Mouse (Mus musculus): ENCODE results near the gene Dcp1b. TPM values are rescaled to one million over a fixed set of nuclear protein-coding genes. Genes with fewer than 3 reads are reported as not detected.

Dcp1b gene
- polyA plus RNA-seq, 1 experiment from 2014 or later = 11.1 TPM

GRCm38 (mm10) chr6:119246082-119246481 is 71.0 kb downstream of the Dcp1b start:
- 60% methylated on average over 2 of the region's 2 CpGs for WGBS
- Histone ChIP-seq H3K9ac (ENCODE audit: low read length) (no peak overlapping the region), H3K9me3 (ENCODE audit: control insufficient read depth, low read length) (peaks cover 5% of the 10 kb centered on the region; the same call in 1 of the 2 replicates)

GRCm38 (mm10) chr6:119248578-119248977 is 73.5 kb downstream of the Dcp1b start:
- no peak overlapping the region for H3K4me3 ChIP-seq (ENCODE audit: low read depth, low read length)
- ATAC-seq (replicated peaks; ENCODE audit: low FRiP score, low TSS enrichment, low read depth) = no peak
- H3K27me3 ChIP-seq (replicated peaks; ENCODE audit: control insufficient read depth, insufficient read depth, low read length) = no peaks in the 10 kb centered on the region
- peaks cover 5% of the 10 kb centered on the region; the same call in 1 of the 2 replicates for H3K9me3 ChIP-seq (ENCODE audit: control insufficient read depth, low read length)
- DNase-seq (ENCODE audit: low spot score) = no peak
- no peak overlapping the region for H3K27ac ChIP-seq (ENCODE audit: low read depth)
- H3K4me2 ChIP-seq (ENCODE audit: low read length) = no peak overlapping the region
- H3K36me3 ChIP-seq (ENCODE audit: control insufficient read depth, insufficient read depth, low read length) = no peaks in the 10 kb centered on the region
- no peaks in the 10 kb centered on the region for H3K4me1 ChIP-seq (replicated peaks; ENCODE audit: control insufficient read depth, insufficient read depth, low read length)
- WGBS = 88% methylated on average over 3 of the region's 3 CpGs
- no peak overlapping the region for H3K9ac ChIP-seq (ENCODE audit: low read length)

More at GRCm38 (mm10) chr6:119246082-119246481, 71.0 kb downstream of the Dcp1b start:
- Histone ChIP-seq H3K27ac (ENCODE audit: low read depth) (no peak overlapping the region), H3K36me3 (ENCODE audit: control insufficient read depth, insufficient read depth, low read length) (no peaks in the 10 kb centered on the region), H3K4me3 (ENCODE audit: low read depth, low read length) (no peak overlapping the region), H3K4me1 (replicated peaks; ENCODE audit: control insufficient read depth, insufficient read depth, low read length) (no peaks in the 10 kb centered on the region), H3K4me2 (ENCODE audit: low read length) (no peak overlapping the region), H3K27me3 (replicated peaks; ENCODE audit: control insufficient read depth, insufficient read depth, low read length) (no peaks in the 10 kb centered on the region)
- no peak for DNase-seq (ENCODE audit: low spot score)
- no peak for ATAC-seq (replicated peaks; ENCODE audit: low FRiP score, low TSS enrichment, low read depth)

GRCm38 (mm10) chr6:119249726-119250125 is 74.7 kb downstream of the Dcp1b start:
- Histone ChIP-seq H3K27me3 (replicated peaks; ENCODE audit: control insufficient read depth, insufficient read depth, low read length) (no peaks in the 10 kb centered on the region), H3K9ac (ENCODE audit: low read length) (no peak overlapping the region), H3K4me1 (replicated peaks; ENCODE audit: control insufficient read depth, insufficient read depth, low read length) (no peaks in the 10 kb centered on the region), H3K4me2 (ENCODE audit: low read length) (no peak overlapping the region), H3K9me3 (ENCODE audit: control insufficient read depth, low read length) (peaks cover 5% of the 10 kb centered on the region; the same call in 1 of the 2 replicates), H3K4me3 (ENCODE audit: low read depth, low read length) (no peak overlapping the region), H3K36me3 (ENCODE audit: control insufficient read depth, insufficient read depth, low read length) (no peaks in the 10 kb centered on the region), H3K27ac (ENCODE audit: low read depth) (no peak overlapping the region)
- WGBS = 90% methylated on average over 10 of the region's 10 CpGs
- DNase-seq (ENCODE audit: low spot score) (no peak), ATAC-seq (replicated peaks; ENCODE audit: low FRiP score, low TSS enrichment, low read depth) (no peak)

DNA sequence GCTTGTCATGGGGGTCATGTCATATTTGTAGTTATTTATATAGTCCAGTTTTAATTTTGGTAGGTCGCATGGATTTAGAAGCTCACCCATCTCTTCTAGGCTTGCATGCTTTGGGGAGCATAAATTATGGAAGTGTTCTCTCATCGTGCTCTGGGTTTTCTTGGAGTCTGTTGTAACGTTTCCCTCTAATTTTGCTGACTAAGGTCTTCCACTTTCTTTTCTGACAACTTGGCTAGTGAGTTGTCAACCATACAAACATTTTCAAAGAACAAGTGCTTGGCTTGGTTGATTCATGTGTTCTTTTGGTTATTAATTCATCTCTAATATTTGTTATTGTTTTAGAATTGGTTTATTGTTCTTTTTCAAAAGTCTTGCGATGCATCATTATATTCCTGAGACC is 76.7 kb downstream of the Dcp1b start:
- DNase-seq (ENCODE audit: low spot score) (no peak), ATAC-seq (replicated peaks; ENCODE audit: low FRiP score, low TSS enrichment, low read depth) (no peak)
- H3K4me1 ChIP-seq (replicated peaks; ENCODE audit: control insufficient read depth, insufficient read depth, low read length) = no peaks in the 10 kb centered on the region
- no peak overlapping the region for H3K9ac ChIP-seq (ENCODE audit: low read length)
- H3K36me3 ChIP-seq (ENCODE audit: control insufficient read depth, insufficient read depth, low read length) = no peaks in the 10 kb centered on the region
- no peaks in the 10 kb centered on the region for H3K9me3 ChIP-seq (ENCODE audit: control insufficient read depth, low read length)
- H3K27ac ChIP-seq (ENCODE audit: low read depth) = no peak overlapping the region
- 78% methylated on average over 4 of the region's 4 CpGs for WGBS
- no peak overlapping the region for H3K4me2 ChIP-seq (ENCODE audit: low read length)
- H3K27me3 ChIP-seq (replicated peaks; ENCODE audit: control insufficient read depth, insufficient read depth, low read length) = no peaks in the 10 kb centered on the region
- no peak overlapping the region for H3K4me3 ChIP-seq (ENCODE audit: low read depth, low read length)

Other genes starting within 250 kb of the Dcp1b start
- gene Cacna1c, start 21.2 kb downstream of the Dcp1b start, polyA plus RNA-seq (2014; fragmentation: Nextera tagmentation; extraction: Ambion mirVana) = 4.5 and 6.5 TPM in 2 replicates
- not detected in 2 replicates for gene Cacna2d4, start 61.3 kb downstream of the Dcp1b start, polyA plus RNA-seq (2014; fragmentation: Nextera tagmentation; extraction: Ambion mirVana)
- gene Lrtm2, start 155.5 kb downstream of the Dcp1b start, polyA plus RNA-seq (2014; fragmentation: Nextera tagmentation; extraction: Ambion mirVana) = 0.48 and 0.69 TPM in 2 replicates
- gene Adipor2, start 242.5 kb downstream of the Dcp1b start, polyA plus RNA-seq (2014; fragmentation: Nextera tagmentation; extraction: Ambion mirVana) = 34.6 and 45.5 TPM in 2 replicates

Measured in intestine, embryonic 14.5 days (tissue).